Mouse (Mus musculus) hindbrain, postnatal 0 days (tissue): ENCODE measurements around the gene Echdc2. TPM values are rescaled to one million over a fixed set of nuclear protein-coding genes. Genes with fewer than 3 reads are reported as not detected.
A peak's percentile ranks its signal among the peaks of the same experiment; 100 is the strongest.

Source experiments
- ATAC-seq: fragments of 200-750 bp; cut with Nextera tagmentation; 2 replicates; pipeline ENCODE4 v1.8.0; 2017; ENCODE audit warnings: mild to moderate bottlenecking, moderate TSS enrichment, moderate library complexity
- DNase-seq: peaks from one replicate; pipeline ENCODE4 v3.0.0-alpha.2; 2015; ENCODE audit warnings: low spot score
- H3K27ac ChIP-seq: fragments of 300-500 bp; sonication (generic); 2 replicates; pipeline ENCODE4 v1.5.1; 2014; ENCODE audit warnings: mild to moderate bottlenecking
- H3K27me3 ChIP-seq: fragments of 300-500 bp; sonication (generic); 2 replicates; pipeline ENCODE4 v1.6.1; 2014; ENCODE audit warnings: low read length, mixed read lengths; ENCODE audit not compliant: insufficient read depth
- H3K36me3 ChIP-seq: fragments of 300-500 bp; sonication (generic); 2 replicates; pipeline ENCODE4 v1.6.1; 2014; ENCODE audit warnings: low read length, mixed read lengths; ENCODE audit not compliant: insufficient read depth
- H3K4me1 ChIP-seq: fragments of 300-500 bp; sonication (generic); 2 replicates; pipeline ENCODE4 v1.6.1; 2014; ENCODE audit warnings: antibody characterized with exemption, low read length, mixed read lengths; ENCODE audit not compliant: insufficient read depth
- H3K4me2 ChIP-seq: fragments of 300-500 bp; sonication (generic); 2 replicates; pipeline ENCODE4 v1.6.1; 2014; ENCODE audit warnings: low read depth, mild to moderate bottlenecking, low read length, moderate library complexity, mixed read lengths
- H3K4me3 ChIP-seq: fragments of 300-500 bp; sonication (generic); 2 replicates; pipeline ENCODE4 v1.5.1; 2014; ENCODE audit warnings: low read length
- H3K9ac ChIP-seq: fragments of 300-500 bp; sonication (generic); replicated peaks from 2 replicates; pipeline ENCODE4 v1.6.1; 2014; ENCODE audit warnings: mild to moderate bottlenecking, low read length, moderate library complexity, mixed read lengths
- H3K9me3 ChIP-seq: fragments of 300-500 bp; sonication (generic); 2 replicates; pipeline ENCODE4 v1.6.1; 2016; ENCODE audit warnings: low read length, mixed read lengths
- CTCF ChIP-seq: IDR thresholded peaks from 2 replicates; pipeline ENCODE4 v1.5.1; 2016; ENCODE audit warnings: antibody characterized with exemption, control low read depth, low read depth
- WGBS: fragments of 180-500 bp; shearing (Covaris S2); extraction: QIAGEN DNeasy Blood & Tissue Kit; methylation state at CpG from one replicate; pipeline ENCODE4 v1.1.7; 2014; 5-methylcytosine and 5-hydroxymethylcytosine counted together
- polyA plus RNA-seq: library from polyadenylated mRNA; unstranded; fragments of >200 nt; fragmentation: Nextera tagmentation; extraction: Ambion mirVana; gene quantifications from 2 replicates; pipeline ENCODE4 v1.2.1, GENCODE M21; 2015
- total RNA-seq: library from RNA; depleted of rRNA; stranded (reverse); fragments of >200 nt; gene quantifications from 2 replicates; pipeline ENCODE4 v1.2.3, GENCODE M21; 2014; rRNA removed

Gene Echdc2
- 13.7 and 26.5 TPM in 2 replicates for total RNA-seq
- polyA plus RNA-seq: 14.4 and 19.3 TPM in 2 replicates

DNA sequence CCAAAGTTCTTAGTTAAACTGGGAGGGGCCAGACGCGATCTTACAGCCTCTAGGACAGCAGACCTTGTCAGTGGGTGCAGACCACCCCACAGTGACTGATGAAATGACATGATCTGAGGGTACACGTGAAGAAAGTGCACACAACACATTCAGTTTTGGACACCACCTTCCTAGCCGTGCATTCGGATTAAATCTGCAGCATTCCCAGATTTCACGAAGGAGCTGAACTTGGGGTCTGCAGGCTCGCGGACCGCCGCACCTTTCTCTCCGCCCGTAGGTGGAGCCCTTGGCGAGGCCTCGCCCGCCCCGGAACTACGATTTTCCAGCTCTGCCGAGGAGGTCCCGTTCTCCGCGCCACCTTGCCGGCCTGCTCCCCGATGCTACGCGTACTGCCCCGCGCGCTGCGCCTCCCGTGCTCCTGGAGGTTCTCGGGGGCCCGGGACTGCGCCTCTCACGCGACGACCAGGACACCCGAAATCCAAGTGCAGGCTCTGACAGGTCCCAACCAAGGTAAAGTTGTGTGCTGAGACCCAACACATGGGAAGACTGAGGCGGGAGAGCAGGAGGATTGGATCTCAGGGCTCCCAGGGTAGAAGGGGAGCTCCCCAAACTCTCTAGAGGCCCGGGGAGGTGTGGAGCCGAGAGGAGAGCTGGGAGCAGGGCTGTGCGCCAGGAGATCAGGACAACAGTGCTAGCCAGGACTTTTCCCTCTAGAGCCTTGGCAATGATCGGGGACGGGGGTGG, at the start of gene Echdc2:
TSS of gene Echdc2 (plus strand) at position 286 of the 744 bp plus-strand sequence.
- Histone ChIP-seq H3K4me3 (peak within 1 kb of the TSS; percentile 56), H3K36me3 (no peaks in the 10 kb centered on the region), H3K4me1 (no peaks in the 10 kb centered on the region), H3K27me3 (no peaks in the 10 kb centered on the region), H3K9me3 (no peaks in the 10 kb centered on the region), H3K4me2 (peak within 1 kb of the TSS; percentile 97), H3K27ac (no peak within 1 kb of the TSS), H3K9ac (peak within 1 kb of the TSS; percentile 60)
- DNase-seq: peak; percentile 64
- WGBS: under 1% methylated on average over 43 of the region's 43 CpGs
- TF ChIP-seq CTCF: peak; percentile 61
- ATAC-seq: peak; percentile 58; the same call in 1 of the 2 replicates

DNA sequence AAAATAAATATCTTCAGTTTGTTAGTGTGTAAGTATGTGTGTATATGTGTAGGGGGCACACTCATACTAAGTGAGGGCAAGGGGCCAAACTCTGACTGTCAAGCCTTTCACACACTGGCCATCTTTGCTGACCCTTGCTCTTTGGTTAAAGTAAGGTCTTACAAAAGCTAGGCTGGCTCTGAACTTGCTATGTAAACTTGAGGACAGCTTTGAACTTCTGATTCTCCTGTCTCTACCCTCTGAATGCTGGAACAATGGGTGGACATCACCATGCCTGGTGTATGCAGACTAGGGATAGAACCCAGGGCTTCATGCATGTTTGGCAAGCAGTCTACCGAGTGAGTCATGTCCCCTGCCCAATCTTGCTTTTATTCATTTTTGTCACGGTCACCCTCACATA, 48.8 kb upstream of the Echdc2 start:
- 79% methylated on average over 2 of the region's 2 CpGs for WGBS
- Histone ChIP-seq H3K9me3 (no peaks in the 10 kb centered on the region), H3K27ac (no peak overlapping the region)

DNA sequence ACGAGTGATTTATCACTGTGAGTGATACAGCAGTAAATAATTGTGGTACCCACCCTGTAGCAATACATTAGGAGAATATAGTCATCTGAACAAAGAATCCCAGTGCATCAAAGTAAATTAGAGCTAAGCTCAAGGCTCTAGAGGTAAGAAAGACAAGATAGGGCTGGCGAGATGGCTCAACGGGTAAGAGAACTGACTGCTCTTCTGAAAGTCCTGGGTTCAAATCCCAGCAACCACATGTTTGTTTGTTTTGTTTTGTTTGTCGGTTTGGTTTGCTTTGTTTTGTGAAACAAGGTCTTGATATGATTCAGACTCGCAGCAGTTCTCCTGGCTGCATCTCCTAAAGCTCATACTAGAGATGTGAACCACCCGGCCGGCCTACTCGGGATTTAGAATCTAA, 47.7 kb upstream of the Echdc2 start:
- no peak overlapping the region for H3K4me3 ChIP-seq
- 89% methylated on average over 8 of the region's 8 CpGs for WGBS
- DNase-seq: no peak
- no peaks in the 10 kb centered on the region for H3K27me3 ChIP-seq
- H3K4me2 ChIP-seq: no peak overlapping the region
- H3K4me1 ChIP-seq: no peaks in the 10 kb centered on the region
- H3K9ac ChIP-seq: no peak overlapping the region
- H3K36me3 ChIP-seq: no peaks in the 10 kb centered on the region
- H3K27ac ChIP-seq: no peak overlapping the region
- ATAC-seq: no peak
- no peak for TF ChIP-seq CTCF
- no peaks in the 10 kb centered on the region for H3K9me3 ChIP-seq

More for the DNA sequence above, 48.8 kb upstream of the Echdc2 start:
- no peak overlapping the region for H3K4me2 ChIP-seq
- ATAC-seq: no peak
- H3K27me3 ChIP-seq: no peaks in the 10 kb centered on the region
- DNase-seq: no peak
- H3K36me3 ChIP-seq: no peaks in the 10 kb centered on the region
- no peak overlapping the region for H3K4me3 ChIP-seq
- TF ChIP-seq CTCF: no peak
- H3K9ac ChIP-seq: no peak overlapping the region
- no peaks in the 10 kb centered on the region for H3K4me1 ChIP-seq

DNA sequence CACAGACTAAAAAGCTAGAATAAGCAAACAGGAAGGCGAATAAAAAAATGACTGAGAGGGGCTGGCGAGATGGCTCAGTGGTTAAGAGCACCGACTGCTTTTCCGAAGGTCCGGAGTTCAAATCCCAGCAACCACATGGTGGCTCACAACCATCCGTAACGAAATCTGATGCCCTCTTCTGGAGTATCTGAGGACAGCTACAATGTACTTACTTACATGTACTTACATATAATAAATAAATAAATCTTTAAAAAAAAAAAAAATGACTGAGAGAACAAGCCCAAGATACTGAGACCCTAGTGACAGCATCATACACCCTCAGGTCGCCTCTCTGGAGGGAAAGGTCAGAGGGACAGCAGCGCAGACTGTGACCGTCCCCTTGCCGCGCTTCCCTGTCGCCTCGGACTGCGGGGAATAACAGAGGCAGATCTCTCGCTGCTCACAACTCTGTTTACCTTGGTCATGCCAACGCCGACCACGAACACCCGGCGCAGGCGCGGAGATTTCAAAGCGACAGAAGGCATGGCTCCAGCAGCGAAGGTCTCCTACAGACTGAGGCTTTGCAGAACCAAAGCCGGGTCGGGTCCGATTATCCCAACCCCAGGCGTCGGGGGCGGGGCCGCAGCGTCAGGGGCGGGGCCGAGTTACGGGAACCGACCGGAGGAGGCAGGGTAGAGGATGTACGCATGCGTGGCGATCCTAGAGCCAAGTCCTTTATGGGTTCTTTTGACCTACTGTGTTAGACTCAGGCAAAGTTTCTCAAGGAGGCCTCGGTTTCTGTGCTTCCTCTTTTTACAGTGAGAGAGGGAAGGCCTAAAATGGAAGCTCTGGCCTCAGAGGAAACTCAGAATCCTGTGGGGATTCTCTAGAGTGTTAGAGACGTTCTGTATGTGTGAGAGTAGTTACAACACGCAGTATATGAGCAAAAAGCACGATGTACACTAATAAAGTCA, 47.0 kb upstream of the Echdc2 start:
- Histone ChIP-seq H3K9ac (peak overlapping the region; percentile 63), H3K36me3 (no peaks in the 10 kb centered on the region), H3K27me3 (no peaks in the 10 kb centered on the region), H3K9me3 (no peaks in the 10 kb centered on the region), H3K4me3 (peak overlapping the region; percentile 56), H3K4me2 (peak overlapping the region; percentile 60), H3K27ac (peak overlapping the region; percentile 27; the same call in 1 of the 2 replicates), H3K4me1 (no peaks in the 10 kb centered on the region)
- ATAC-seq: peak; percentile 94
- peak; percentile 13; the same call in 1 of the 2 replicates for TF ChIP-seq CTCF
- WGBS: 12% methylated on average over 43 of the region's 45 CpGs
- peak; percentile 92 for DNase-seq

DNA sequence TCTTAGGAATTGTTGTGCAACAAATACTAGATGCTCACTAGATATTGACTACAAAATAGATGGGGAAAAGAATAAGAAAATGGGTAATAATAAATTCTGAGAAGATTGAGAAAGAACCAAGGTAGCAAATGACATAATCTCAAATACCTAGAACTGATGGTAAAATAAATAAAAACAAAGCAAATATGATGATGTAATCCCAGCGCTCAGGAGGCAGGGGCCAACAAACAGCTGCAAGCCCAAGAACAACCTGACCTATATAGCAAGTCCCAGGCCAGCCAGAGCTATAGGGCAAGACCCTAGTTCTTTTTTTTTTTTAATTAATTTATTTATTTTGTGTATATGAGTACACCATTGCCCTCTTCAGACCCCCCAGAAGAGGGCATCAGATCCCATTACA, 41.1 kb upstream of the Echdc2 start:
- no peak for TF ChIP-seq CTCF
- Histone ChIP-seq H3K4me3 (no peak overlapping the region), H3K9ac (no peak overlapping the region), H3K27ac (no peak overlapping the region), H3K9me3 (no peaks in the 10 kb centered on the region), H3K27me3 (no peaks in the 10 kb centered on the region), H3K4me2 (no peak overlapping the region), H3K36me3 (no peaks in the 10 kb centered on the region), H3K4me1 (no peaks in the 10 kb centered on the region)
- DNase-seq (no peak), ATAC-seq (no peak)
- 92% methylated on average over 1 of the region's 1 CpGs for whole genome bisulfite sequencing

DNA sequence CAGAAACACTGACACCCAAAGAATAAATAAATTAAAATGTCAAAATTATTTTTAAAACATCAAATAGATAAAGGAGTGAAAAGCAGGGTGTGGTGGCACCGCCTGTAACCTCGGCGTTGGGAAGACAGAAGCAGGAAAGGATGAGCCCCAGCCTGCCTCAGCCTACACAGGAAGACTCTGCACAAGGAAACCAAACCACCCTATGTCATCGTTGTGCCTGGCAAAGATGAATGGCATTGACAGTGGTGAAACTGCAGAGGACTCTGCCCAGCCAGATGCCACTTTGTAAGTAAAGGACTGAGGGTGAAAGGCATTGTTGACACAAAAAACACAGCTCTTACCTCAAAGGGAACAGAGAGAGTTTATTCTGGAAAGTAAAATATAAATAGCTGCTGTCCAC, 39.0 kb upstream of the Echdc2 start:
- Histone ChIP-seq H3K27me3 (no peaks in the 10 kb centered on the region), H3K27ac (no peak overlapping the region), H3K9me3 (peaks cover 3% of the 10 kb centered on the region; the same call in 1 of the 2 replicates), H3K4me2 (no peak overlapping the region), H3K4me3 (no peak overlapping the region), H3K4me1 (no peaks in the 10 kb centered on the region), H3K36me3 (no peaks in the 10 kb centered on the region), H3K9ac (no peak overlapping the region)
- no peak for ATAC-seq
- no peak for DNase-seq
- TF ChIP-seq CTCF: no peak
- 86% methylated on average over 4 of the region's 4 CpGs for WGBS
